Mouse (Mus musculus) cerebellum, adult 9-10 months (tissue): ENCODE measurements at regions not wholly inside any gene's neighbourhood (a gene's known extent, or its start where the extent isn't known, plus 50 kb on each side); places are given as distances from the start of the nearest gene placed in this dataset.

Experiments used
- DNase-seq: peaks from one replicate; pipeline ENCODE4 v3.0.0; 2022

GRCm38 (mm10) chr14:103764047-103764446 lies 80.2 kb downstream of the Ednrb start:
- DNase-seq: peak; percentile 31

- peak; percentile 8 for DNase-seq
Observed at GRCm38 (mm10) chr14:103763216-103764031, 80.8 kb downstream of the Ednrb start.

GRCm38 (mm10) chr14:103759443-103759842 lies 84.8 kb downstream of the Ednrb start:
- DNase-seq: no peak
